Mouse (Mus musculus) T-helper 2 cell (primary cell): ENCODE measurements at regions not wholly inside any gene's neighbourhood (a gene's known extent, or its start where the extent isn't known, plus 50 kb on each side); places are given as distances from the start of the nearest gene placed in this dataset.

Experiments used
- in situ Hi-C: fragments of 300-600 bp; cut with MboI, MseI; formaldehyde crosslinking; loops from one replicate; pipeline ENCODE4 v1.15.1; 2025; ENCODE audit warnings: high pct_unique_total_duplicates

GRCm38 (mm10) chr11:63827271-63827762, 94.8 kb downstream of the Hs3st3b1 start:
- in situ Hi-C loops: no loop called here

DNA sequence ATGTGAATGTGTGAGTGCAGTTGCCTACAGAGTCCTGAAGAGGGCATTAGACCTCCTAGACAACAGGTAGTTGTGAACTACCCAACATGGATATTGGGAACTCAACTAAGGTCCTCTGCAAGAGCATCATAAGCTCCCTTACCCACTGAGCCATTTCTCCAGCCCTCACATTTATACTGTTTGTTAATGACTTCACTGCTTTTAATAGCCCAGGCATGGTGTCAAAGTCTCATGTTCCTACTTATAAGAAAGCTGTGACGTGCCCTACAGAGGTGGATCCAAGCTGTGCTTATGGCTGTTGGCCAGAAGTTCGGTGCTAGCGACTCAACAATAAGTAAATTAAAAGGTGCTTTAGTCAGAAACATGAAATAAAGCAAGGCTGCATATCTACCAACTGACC, 88.6 kb downstream of the Hs3st3b1 start:
- in situ Hi-C loops: no loop called here

GRCm38 (mm10) chr11:63834140-63834539, 88.0 kb downstream of the Hs3st3b1 start:
- in situ Hi-C loops: no loop called here

DNA sequence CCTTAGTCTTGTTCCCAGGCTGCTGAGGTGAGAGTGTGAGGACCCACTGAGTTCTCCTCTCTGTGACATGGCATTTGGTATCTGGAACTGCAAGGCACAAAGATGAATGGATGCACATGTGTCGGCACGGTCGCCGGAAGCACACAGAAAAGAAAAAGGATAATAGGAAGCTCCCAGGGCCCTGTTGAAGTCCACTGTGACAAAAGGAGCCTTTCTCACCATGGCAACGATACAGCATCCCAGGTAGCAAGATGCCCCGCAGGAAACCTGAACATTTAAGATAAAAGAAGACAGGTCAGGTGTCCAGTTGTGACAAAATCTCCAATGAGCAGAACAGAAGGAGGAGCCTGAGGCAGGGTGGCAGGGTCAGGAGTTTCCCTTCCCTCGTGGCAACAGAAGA, 87.5 kb downstream of the Hs3st3b1 start:
- in situ Hi-C loops: no loop called here
